Mouse (Mus musculus) MN1 (cell line): ENCODE results near the gene Neu2.
"Not testable (repeated sequence)": the region's sequence is repeated elsewhere in the genome, so short reads cannot be mapped to it uniquely, and the experiment has no call there.

Source experiments
- DNase-seq: peaks from one replicate; pipeline ENCODE4 v3.0.0-alpha.2; 2016; ENCODE audit warnings: low spot score

Neu2 gene

DNA sequence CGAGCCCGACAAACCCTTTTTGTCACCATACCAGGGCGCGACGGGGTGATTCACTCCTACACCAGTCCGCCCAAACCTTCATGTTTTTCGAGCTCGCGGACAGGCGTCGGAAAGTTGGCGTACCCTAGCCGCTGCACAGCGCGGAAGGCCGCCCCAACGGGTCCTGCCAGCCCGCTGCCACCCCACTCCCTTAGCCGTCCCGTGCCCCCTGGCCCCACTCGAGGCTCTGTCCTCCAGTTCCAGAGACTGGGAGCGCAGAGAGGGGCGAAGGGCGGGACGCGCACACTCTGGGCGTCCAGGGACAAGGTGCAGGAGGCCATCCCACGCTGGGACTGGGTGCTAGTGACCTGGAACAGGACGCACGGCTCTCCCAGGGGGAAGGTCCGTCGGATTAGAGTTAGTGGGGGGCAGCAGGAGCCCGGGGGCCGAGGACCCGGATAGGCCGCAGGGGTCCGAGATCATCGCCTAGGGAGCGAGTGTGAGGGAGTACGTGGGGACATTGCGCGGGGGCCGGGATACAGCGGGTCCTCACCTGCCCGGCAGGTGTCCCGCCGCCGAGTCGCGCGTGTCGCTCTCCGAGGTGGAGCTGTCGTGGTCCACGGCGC, at the start of gene Neu2:
Neu2 (plus strand) TSS at position 329 of the 605 bp plus-strand sequence.
- no peak for DNase-seq

GRCm38 (mm10) chr1:87467469-87467868, 42.2 kb upstream of the Neu2 start:
- no peak for DNase-seq

- DNase-seq: no peak
Measured at GRCm38 (mm10) chr1:87468321-87468720, 41.4 kb upstream of the Neu2 start.

DNA sequence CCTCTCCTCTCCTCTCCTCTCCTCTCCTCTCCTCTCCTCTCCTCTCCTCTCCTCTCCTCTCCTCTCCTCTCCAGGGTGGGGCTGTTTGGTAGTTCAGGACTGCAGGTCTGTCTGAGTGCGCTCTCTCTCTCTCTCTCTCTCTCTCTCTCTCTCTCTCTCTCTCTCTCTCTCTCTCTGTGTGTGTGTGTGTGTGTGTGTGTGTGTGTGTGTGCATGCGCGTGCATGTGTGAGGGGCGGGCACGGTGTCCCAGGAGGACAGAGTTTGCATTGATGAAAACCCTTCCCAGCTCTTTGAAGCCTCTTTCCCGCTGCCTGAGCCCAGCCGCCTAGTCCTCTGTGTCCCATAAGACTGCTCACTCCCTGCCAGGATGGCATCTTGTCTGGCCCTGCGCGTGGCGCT, 39.7 kb upstream of the Neu2 start, which contains the start of gene Snorc:
Snorc (plus strand) TSS at position 301 of the 400 bp plus-strand sequence.
- not testable (repeated sequence) for DNase-seq

- DNase-seq: no peak
Measured at GRCm38 (mm10) chr1:87471914-87472313, 37.8 kb upstream of the Neu2 start.

GRCm38 (mm10) chr1:87472576-87472975, 37.1 kb upstream of the Neu2 start:
- no peak for DNase-seq

GRCm38 (mm10) chr1:87475076-87475895, 34.4 kb upstream of the Neu2 start:
- DNase-seq: no peak

DNA sequence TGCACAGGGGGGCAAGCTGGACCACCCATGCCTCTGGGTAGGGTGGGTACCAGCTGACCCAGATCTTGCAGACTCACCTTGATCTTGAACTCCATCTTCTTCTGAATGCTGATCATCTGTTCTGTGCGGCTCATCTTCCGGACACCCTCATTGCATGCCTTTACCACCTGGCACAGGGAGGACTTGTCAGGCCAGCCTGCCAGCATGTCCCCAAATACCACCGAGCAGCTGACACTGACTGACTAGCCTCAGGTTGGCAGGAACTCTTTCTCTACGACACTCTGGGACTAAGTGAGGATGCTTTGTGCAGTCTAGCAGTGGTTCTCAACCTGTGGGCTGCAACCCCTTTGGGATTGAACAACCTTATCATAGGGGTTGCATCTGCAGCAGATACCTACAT, 27.1 kb upstream of the Neu2 start:
- no peak for DNase-seq

DNA sequence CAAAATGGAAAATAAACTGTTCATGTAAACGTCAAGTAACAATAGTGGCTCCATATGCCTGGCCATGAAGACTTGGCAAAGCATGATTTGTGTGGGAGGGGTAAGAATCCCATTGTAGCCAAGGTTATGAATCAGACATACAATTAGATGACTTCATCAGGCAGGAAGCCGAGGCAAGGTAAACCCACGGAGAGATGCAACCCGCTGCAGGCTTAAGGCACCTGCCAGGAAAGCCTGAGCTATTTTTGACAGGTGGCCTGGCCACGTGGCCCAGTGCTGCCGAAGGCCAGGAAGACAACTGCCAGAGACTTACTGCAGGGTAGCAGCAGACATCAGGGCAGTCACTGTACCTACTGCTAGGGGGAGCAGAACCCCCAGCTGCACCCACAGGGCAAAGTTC, 23.3 kb upstream of the Neu2 start:
- DNase-seq: no peak

GRCm38 (mm10) chr1:87492285-87492684, 17.4 kb upstream of the Neu2 start:
- no peak for DNase-seq

- no peak for DNase-seq
Measured at GRCm38 (mm10) chr1:87493542-87493941, 16.1 kb upstream of the Neu2 start.

GRCm38 (mm10) chr1:87505524-87505923, 4.2 kb upstream of the Neu2 start:
- no peak for DNase-seq

- no peak for DNase-seq
Measured at GRCm38 (mm10) chr1:87507857-87508256, 1.8 kb upstream of the Neu2 start.

DNA sequence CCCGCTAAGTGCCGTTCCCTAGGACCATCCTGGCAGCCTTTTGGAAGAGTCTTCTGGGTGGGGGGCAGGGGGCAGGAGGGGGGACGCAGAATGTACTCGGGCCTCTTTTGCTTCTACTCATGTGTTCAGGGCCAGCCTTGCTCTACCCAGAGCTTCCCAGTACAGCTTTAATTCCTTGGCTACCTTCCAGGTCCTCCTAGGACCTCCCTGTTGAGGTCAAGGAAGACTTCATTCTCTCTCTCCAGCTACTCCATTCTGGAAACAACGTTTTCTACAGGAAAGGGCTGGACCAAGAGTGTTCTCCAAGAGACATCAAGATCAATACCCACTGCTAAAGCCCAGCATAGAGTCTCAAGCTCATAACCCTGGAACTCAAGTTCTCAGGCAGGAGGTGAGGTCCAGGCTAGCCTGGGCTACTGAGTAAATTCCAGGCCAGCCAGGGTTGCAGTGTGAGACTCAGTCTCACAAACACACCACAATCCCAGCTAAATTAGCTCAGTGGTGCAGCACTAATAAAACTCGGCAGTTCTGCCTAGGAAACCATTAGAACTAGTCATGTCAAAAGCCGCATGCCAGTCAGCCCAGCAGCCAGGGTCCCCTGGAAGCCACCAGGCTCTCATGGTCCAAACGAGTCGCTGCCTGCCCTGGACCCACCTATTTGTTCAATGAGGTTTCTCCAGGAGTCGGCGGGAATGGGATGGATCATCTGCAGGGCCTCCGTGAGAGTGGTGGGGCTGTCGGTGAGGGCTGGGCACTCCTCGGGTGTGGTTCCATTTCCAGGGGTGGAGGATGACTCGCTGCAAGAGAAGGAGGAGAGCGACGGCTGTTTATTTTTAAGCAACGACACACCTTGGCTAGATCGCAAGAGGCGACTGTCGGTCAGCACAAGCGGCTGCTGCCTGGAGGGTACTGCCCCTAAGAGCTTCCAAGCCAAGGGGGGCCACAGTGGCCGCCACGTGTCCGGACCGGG, 813 bp upstream of the Neu2 start:
- no peak for DNase-seq

DNA sequence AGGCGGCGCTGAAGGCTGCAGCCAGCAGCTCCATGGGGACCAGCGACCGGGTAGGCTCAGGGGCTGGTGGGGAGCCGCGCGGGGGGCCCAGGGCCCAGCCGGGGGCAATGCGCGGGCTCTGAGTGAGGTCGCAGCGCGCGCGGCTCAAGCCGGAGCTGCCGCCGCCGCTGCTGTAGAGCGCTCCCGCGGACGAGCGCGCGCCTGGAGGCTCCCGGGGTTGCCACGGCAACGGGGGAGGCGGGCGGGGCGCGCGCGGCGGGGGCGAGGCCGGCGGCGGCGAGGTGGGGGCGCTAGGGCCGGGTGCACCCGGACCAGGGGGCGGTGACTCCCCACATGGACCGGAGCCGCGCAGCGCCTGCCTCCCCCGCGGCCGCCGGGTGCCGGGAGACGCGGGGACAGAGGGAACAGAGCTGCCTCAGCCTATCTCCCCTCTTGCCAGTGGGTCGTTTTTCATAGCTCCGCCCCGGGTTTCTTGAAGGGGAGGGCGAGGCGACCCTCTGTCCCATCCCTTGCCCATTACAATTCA, 540 bp downstream of the Neu2 start:
- no peak for DNase-seq

DNA sequence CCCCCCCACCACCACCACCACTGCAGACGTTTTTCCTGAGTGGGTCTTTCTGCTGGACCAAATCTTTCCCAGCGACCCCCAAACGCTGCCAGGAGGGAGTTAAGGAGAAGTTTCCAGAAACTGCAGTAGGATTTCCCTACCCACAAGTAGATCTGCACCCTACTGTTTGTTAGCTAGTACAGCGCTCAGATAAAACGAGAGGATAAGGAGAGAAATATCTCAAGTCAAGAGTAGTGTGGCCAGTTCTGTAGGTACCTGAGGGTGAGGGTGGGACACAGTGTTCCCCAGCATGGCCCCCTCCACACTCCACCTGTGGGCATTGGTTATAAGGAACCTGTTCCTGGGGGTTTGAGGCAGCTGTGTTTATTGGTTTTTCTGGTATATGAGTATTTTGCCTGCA, 1.2 kb downstream of the Neu2 start:
- DNase-seq: no peak

DNA sequence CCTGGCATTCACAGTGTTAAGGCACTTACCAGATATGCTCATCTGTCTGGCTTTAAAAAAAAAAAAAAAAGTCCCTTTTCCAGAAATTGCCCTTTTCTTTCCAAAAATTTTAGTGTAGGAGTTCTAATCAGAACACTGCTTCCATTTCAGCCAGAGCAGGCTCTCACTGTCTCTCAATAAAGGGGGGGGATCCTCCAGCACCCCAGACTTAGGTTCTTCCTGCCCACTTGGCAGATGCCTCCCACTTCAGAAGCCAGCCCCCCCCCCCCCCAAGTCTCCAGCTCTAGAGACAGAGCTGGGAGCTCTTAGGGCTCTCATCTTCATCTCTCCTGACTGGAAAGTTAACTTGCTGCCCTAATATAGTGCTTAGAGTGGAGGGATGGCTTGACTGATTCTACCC, 10.8 kb downstream of the Neu2 start:
- no peak for DNase-seq

- no peak for DNase-seq
Measured at GRCm38 (mm10) chr1:87521523-87521922, 11.8 kb downstream of the Neu2 start.

- DNase-seq: no peak
Measured at GRCm38 (mm10) chr1:87525041-87525440, 15.4 kb downstream of the Neu2 start.

GRCm38 (mm10) chr1:87527191-87527590, 17.5 kb downstream of the Neu2 start:
- DNase-seq: no peak

- no peak for DNase-seq
Measured at GRCm38 (mm10) chr1:87532346-87532745, 22.7 kb downstream of the Neu2 start.

- no peak for DNase-seq
Measured at GRCm38 (mm10) chr1:87534118-87534517, 24.4 kb downstream of the Neu2 start.
